Mouse (Mus musculus): ENCODE results near the gene Srgap1.

The Srgap1 gene

DNA sequence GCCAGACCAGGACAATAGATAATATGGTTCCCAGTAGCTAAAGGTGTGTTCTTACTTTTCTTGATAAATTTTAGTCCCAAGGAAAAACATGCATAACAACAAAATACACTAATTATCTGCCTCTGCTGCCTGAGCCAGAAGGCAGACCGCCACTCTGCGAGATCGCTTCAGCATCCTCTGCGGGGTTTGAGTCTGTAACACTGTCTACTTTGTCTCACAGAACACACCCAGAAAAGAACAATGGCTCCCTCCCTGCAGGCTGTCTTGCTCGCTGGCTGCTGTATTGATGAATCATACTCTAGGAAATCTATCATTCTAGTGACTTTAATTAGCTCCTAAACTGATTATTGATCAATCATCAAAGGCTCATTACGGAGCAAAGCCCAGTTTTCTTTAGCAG, 164.7 kb downstream of the Srgap1 start:
- DNase-seq (ENCODE audit: low spot score in 2 of 2) = no peak

DNA sequence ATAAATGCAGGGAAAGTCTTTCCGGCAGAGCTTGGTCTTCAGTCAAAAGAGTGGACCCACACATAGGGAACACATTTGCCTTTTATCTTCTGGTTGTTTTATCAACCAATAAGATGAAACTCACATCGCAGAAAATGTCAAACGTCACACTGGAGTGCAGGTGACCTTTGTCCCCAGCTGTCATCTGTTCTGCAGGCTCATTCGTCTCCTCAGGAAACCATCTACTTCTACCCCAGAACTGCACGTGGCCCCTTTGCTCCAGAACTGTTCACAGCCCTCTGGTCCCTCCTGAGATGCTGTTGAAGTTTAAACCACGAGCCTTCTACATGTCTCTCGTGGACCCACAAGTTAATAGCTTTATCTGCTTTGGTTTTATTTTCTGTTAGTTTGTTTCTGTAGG, 168.3 kb downstream of the Srgap1 start:
- no peak for DNase-seq (ENCODE audit: low spot score in 2 of 2)

GRCm38 (mm10) chr10:121877906-121878305, 169.2 kb downstream of the Srgap1 start:
- no peak for DNase-seq (ENCODE audit: low spot score in 2 of 2)

DNA sequence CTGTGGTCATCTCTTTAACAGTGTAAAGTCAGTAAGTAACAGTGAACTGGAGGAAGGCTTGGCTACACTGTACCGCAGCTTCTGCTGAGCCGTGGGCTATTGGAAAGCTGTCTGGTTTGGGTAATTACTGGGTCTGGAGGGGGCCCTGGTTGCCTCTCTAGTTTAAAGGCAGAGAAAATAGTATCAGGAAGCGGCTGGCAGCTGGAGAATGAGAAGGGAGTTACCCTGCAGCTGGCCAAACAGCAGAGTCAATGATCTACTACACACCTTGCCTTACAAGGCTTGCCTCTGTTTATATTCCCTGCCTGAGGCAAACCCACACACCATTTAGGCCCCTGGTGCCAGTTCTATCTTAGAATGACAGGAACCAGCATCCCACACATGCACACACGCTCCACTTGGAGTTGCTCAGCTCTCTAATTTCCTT, 174.0 kb downstream of the Srgap1 start:
- no peak for DNase-seq (ENCODE audit: low spot score in 2 of 2)

DNA sequence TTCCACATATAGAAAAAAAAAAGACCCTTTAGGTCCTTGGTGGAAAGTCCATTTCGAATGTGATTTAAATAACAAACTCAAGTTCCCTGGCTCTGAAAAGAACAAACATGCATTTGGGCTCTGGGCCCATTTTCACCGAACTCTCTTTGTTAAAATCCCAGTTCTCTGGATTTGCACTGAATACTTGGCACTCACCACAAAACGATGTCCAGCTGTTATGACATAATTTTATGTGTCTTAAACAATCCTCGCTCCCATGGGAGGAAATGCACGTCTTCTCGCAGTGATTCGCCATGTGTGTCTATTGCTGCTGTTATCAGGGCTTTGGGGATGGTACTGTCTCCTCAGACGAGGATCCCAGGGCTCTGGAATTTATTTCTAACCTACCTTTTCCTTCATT, 177.2 kb downstream of the Srgap1 start:
- no peak for DNase-seq (ENCODE audit: low spot score in 2 of 2)

DNA sequence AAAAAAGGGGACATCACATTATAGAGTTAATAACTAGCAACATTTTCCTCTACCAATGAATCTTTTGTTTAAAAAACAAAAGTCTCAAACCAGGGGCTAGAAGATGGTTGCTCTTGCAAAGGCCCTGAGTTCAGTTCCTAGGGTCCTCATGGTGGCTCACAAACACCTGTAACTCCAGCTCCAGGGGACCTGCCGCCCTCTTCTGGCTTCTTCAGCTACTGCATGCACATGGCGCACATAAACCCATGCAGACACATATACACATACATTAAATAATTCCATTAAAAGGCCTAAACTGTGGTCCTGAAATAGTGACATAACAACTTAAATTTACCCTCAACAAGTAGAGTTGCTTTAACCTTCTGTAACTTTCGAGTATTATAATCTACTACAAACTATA, 178.9 kb downstream of the Srgap1 start:
- no peak for DNase-seq (ENCODE audit: low spot score in 2 of 2)

DNA sequence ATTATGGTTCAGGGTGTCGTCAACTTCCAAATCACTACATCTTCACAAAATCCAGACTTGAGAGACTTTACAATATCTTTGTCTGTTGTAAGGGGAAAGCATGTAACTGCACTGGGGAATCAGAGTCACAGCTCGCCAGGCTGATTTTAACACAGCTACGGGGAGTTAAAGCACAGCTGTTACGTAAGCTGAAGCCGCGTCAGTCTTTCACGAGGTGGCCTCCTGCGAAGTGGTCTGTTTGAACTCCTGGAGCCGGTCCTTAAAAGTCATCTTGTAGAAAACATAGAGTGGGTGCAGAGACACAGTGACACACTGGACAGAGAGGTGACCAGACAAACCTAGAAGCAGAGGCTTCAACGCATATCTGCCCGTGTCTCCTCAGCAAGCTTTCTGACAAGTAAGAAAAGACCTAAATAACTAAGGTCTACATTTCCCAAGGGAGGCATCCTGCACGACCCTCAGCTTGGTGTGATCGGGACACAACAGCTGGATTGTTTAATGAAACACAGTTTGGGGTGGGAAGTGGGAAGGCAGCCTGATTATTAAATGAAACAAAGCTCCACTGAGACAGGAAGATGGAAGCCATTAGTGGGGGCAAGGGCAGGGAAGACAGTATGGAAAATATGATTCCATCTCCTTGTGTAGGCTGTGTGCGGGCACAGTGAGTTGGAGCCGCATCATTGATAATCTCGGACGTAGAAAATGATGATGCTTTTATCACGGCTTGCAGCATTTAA, 181.4 kb downstream of the Srgap1 start:
- DNase-seq (ENCODE audit: low spot score in 2 of 2) = no peak

DNA sequence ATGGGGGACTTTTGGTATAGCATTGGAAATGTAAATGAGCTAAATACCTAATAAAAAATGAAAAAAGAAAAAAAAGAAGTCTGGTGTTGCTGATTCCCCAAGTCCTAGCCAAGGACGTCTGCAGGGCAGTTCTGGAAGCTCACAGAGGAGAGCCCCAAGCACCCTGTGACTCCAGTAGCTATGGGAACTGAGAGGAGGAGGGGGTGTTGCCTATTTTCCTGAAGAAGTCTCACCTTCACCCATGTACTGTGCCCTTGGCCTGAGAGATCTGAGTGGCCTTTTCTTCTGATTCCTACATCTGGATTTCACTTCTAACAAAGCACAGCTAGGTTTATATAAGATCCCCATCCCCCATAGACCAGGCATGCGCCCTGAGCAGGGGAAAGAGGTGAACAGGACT, 186.2 kb downstream of the Srgap1 start:
- DNase-seq (ENCODE audit: low spot score in 2 of 2) = no peak

DNA sequence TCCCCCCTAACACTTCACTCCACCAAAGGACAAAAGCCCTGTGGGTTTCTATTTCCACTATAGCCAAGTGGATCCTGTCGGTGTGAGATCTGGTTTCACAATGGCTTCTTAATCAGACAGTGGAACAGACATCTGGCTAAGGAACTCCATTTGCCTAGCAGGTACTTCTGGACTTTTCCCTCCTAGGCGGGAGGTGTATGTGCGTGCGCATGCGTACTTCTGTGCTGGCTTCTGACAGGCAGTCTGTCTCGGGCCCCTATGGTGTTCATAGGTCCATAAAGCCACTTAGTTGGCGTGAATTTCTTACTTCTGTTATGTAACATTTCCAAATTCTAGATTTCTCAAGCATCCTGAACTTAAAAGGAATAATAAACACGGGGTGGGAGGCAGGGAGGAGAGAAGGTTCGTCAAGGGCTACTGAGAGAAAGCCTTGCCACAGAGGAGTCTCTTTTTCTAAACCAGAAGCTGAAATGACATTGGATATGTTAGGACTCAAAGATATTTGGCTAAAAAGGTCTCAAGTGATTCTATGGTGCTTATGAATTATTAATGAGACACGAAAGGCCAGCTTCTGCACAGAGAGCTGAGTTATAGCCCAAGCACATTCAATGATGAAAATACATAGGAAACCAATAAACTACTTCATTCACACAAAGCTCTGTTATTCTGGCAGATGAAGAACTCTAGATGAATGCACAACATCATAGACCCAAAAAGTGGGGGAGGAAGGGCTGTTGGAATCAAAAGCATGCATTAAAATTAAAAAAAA, 187.1 kb downstream of the Srgap1 start:
- DNase-seq (ENCODE audit: low spot score in 2 of 2) = no peak

DNA sequence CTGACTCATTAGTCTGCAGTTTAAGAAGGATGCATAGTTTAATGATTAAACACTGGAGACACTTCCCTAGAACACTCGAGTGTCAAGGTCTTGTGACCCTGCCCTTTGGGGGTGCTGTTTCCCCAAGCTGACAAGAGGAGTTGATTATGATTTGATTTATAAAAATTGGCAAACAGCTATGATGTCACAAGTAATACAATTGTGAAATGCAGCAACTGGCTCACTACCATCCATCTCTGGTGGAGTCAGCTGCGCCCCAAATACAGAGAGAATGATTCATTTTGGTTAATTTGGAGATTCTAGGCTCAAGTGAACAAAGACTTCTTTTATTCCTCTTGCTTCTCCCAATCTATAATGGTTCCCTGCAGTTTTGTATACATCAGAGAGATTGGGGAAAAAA, 188.2 kb downstream of the Srgap1 start:
- DNase-seq (ENCODE audit: low spot score in 2 of 2) = no peak

DNA sequence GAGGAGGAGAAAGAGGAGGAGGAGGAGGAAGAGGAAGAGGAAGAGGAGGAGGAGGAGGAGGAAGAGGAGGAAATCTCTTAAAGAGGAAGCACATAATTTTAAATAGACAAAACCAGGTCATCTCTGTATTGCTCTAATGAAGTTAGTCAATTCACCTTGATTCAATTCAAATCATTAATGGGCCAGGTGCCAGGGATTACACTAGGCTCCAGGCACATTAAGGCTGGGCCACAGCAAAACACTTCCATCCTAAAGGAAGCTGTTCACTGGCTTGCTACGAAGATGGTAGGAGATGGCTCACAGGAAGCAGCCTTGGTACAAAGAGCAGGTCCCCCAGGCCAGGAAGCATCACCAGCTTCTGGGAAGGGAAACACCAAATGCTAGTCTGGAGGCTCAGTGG, 189.0 kb downstream of the Srgap1 start:
- DNase-seq (ENCODE audit: low spot score in 2 of 2) = no peak

DNA sequence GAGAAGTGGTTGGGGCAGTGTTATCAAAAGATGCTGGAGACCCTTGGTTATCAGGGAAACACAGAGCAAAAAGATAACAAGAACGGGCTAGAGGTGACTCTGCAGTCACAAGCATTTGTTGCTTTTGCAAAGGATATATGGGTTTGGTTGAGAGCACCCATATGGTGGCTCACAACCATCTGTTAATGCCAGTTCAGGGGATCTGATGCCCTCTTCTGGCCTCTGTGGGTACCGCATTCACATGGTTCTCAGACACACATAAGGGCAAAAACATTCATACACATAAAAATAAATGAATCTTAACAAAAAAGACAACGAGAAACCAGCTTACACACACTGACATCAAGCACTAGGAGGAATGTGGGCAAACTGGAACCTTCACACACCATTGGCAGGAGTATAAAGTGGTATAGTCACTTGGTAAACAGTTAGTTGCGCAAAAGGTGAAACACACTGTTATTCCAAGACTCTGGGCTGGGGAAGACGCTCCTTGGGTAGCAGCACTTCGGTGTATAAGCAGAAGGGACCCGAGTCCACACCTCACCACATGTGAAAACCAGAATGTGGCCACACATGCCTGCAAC, 191.2 kb downstream of the Srgap1 start:
- no peak for DNase-seq (ENCODE audit: low spot score in 2 of 2)

- no peak for DNase-seq (ENCODE audit: low spot score in 2 of 2)
Measured at GRCm38 (mm10) chr10:121853385-121853808, 193.7 kb downstream of the Srgap1 start.

- DNase-seq (ENCODE audit: low spot score in 2 of 2) = no peak
Measured at GRCm38 (mm10) chr10:121849496-121849895, 197.6 kb downstream of the Srgap1 start.

- DNase-seq (ENCODE audit: low spot score in 2 of 2) = no peak
Measured at GRCm38 (mm10) chr10:121845677-121846076, 201.4 kb downstream of the Srgap1 start.

GRCm38 (mm10) chr10:121837166-121837898, 209.8 kb downstream of the Srgap1 start:
- no peak for DNase-seq (ENCODE audit: low spot score in 2 of 2)

DNA sequence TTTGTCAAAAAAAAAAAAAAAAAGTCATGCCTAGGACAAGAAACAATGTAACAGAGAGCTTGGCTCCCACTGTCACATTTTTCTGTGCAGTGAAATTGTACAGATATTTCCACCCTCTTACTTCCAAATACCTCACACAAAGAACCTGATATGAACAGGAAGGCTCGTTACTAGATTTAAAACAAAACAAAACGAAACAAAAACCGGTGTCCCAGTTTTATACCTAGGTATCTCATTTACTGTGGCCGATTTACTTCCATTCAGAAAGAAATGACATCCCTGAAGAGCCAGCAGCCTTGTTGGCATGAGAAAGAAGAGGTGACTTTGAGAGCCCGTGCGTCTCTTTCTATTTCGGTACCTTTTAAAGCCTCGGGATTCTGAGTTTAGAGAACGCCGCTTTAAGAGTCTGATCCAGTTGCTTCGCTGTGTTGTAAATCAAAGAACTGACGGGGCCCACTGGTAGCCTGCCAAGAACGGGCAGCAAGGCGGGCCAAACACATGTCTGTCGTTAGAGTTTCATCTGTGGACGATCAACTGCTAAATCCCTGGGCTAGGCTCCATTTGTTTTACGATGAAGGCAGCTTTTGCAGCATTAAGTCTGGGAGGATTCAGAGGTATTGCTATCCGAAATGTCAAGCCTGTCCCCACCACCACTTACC, 210.5 kb downstream of the Srgap1 start:
- no peak for DNase-seq (ENCODE audit: low spot score in 2 of 2)

DNA sequence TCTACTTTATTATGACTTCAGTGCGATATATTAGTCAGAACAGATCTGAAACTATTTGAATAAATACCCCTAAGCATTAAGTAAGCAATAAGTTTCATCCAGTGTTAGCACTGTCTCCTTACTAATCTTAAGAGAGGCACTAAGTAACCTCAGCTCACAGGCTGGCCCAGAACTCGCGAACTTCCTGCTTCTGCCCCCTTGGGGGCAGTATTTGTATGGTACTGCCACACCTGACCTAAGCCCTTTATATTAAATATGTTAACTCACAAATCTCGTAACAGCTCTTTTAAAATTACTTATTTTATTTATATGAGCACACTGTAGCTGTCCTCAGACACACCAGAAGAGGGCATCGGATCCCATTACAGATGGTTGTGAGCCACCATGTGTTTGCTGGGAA, 213.7 kb downstream of the Srgap1 start:
- no peak for DNase-seq (ENCODE audit: low spot score in 2 of 2)

GRCm38 (mm10) chr10:121830335-121831307, 216.5 kb downstream of the Srgap1 start:
- DNase-seq (ENCODE audit: low spot score in 2 of 2) = no peak

DNA sequence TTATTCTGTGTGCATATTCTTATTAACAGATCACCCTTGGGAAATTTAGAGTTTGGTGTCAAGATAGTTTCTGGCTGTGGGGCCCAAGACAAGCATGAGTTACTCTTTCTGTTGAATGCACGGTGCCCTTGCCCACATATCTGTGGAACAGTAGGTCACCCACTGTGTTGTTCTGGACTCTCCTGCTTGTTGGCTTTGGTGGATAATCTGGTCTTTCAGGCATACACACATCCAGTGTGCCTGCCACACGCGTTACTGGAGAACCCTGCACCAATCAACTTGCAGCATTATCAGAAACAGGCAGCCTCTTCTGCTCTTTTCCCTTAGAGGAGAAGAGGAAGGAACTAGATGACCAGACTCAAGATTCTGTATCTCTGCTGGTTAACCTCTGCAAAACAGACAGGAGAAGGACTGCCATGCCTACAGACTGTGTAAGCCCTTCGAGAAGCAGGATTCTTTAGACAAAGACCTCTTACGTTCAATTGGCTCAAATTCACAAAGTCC, 217.3 kb downstream of the Srgap1 start:
- DNase-seq (ENCODE audit: low spot score in 2 of 2) = no peak

All from natural killer cell, adult 2 months (primary cell).